13 mouse cellular contexts compared by ENCODE assay signal in genomic region chr1:179864537-179865226, GRCm38 (mm10).
"Had no signal": no experiment of that assay in that cellular context is flagged by ENCODE, and none has a peak within 500 bp of the region (broad histone marks: within the 10 kb centered on the region; RNA-seq: fewer than 3 reads in every experiment).

No protein-coding gene starts in this region.

- H3K27ac ChIP-seq: intestine, embryonic 15.5 days; limb, embryonic 12.5 days; limb, embryonic 15.5 days; macrophage had no signal

- H3K36me3 ChIP-seq: intestine, embryonic 15.5 days; limb, embryonic 12.5 days; limb, embryonic 15.5 days had no signal

- DNase-seq: layer of hippocampus, adult 9-11 months; layer of hippocampus, postnatal 36 days; left cerebral cortex, postnatal 4 days; midbrain, embryonic 14.5 days; thymus, adult 2 months; thymus, postnatal 14 days; thymus, postnatal 4 days had no signal

- H3K4me3 ChIP-seq: intestine, embryonic 15.5 days; layer of hippocampus, adult 2 months; limb, embryonic 12.5 days; limb, embryonic 15.5 days had no signal

- H3K9ac ChIP-seq: intestine, embryonic 15.5 days; limb, embryonic 12.5 days; limb, embryonic 15.5 days; lung, embryonic 14.5 days had no signal

- H3K4me1 ChIP-seq: limb, embryonic 15.5 days had no signal

- H3K27me3 ChIP-seq: intestine, embryonic 15.5 days; limb, embryonic 12.5 days; limb, embryonic 15.5 days had no signal

- H3K9me3 ChIP-seq: intestine, embryonic 15.5 days; limb, embryonic 15.5 days had no signal

- H3K4me2 ChIP-seq: intestine, embryonic 15.5 days; limb, embryonic 12.5 days; limb, embryonic 15.5 days had no signal
